Mouse (Mus musculus): ENCODE data around the gene Eif3k.

Gene Eif3k

GRCm38 (mm10) chr7:28933825-28934224, 47.8 kb downstream of the Eif3k start:
- DNase-seq: no peak

- no peak for DNase-seq
Observed at GRCm38 (mm10) chr7:28932421-28933041, 49.1 kb downstream of the Eif3k start.

GRCm38 (mm10) chr7:28931695-28932039, 50.0 kb downstream of the Eif3k start:
- DNase-seq: no peak

- no peak for DNase-seq
Observed at GRCm38 (mm10) chr7:28931032-28931694, 50.5 kb downstream of the Eif3k start.

GRCm38 (mm10) chr7:28930320-28931031, 51.2 kb downstream of the Eif3k start:
- no peak for DNase-seq

- no peak for DNase-seq
Observed at GRCm38 (mm10) chr7:28929381-28929780, 52.3 kb downstream of the Eif3k start.

- no peak for DNase-seq
Observed at GRCm38 (mm10) chr7:28926172-28926571, 55.5 kb downstream of the Eif3k start.

GRCm38 (mm10) chr7:28925317-28925716, 56.3 kb downstream of the Eif3k start:
- DNase-seq: no peak

- no peak for DNase-seq
Observed at GRCm38 (mm10) chr7:28924802-28925201, 56.9 kb downstream of the Eif3k start.

- no peak for DNase-seq
Observed at GRCm38 (mm10) chr7:28923865-28924291, 57.8 kb downstream of the Eif3k start.

- no peak for DNase-seq
Observed at GRCm38 (mm10) chr7:28922606-28923005, 59.1 kb downstream of the Eif3k start.

- DNase-seq: no peak
Observed at GRCm38 (mm10) chr7:28921722-28922465, 59.8 kb downstream of the Eif3k start.
